Comparison of ENCODE assay signal across 7 mouse cellular contexts in genomic region chr5:34581671-34582313, GRCm38 (mm10). TPM values are rescaled to one million over a fixed set of nuclear protein-coding genes. Genes with fewer than 3 reads are reported as not detected.
DNase-seq lines count a peak whose midpoint lies in the region; ATAC-seq lines count a peak whose summit lies in the region.

No protein-coding gene starts in this region.

- DNase-seq in adrenal gland, postnatal 25 days, result peak; percentile 33
- DNase-seq in embryo, embryonic 10 days (ENCODE audit: low spot score), result peak; percentile 41
- peak; percentile 45 for DNase-seq in layer of hippocampus, adult 9-11 months
- peak; percentile 12 to 21 for DNase-seq in lung, adult 18-20 months
- peak; percentile 51 for DNase-seq in ovary, adult 18-20 months (ENCODE audit: low spot score)

- ATAC-seq in frontal cortex, adult (ENCODE audit: low TSS enrichment), result peak; percentile 95
- ATAC-seq in hematopoietic stem cell, adult 5-6 weeks (replicated peaks in 1 of 2; ENCODE audit: insufficient read depth in 1 of 2, low FRiP score in 2 of 2, low TSS enrichment in 1 of 2, low read depth in 1 of 2, poor library complexity in 2 of 2, severe bottlenecking in 2 of 2), result peak; percentile 36 to 49; a peak in 2 of 4 replicates

RNA-seq across cellular contexts. Expression of gene Add1, which starts 8.3 kb away (rescaled TPM):
- total RNA-seq in adrenal gland, postnatal 25 days (2021), result 139 and 181 TPM in 2 replicates
- 130 and 184 TPM in 2 replicates for total RNA-seq in hematopoietic stem cell, adult 5-6 weeks (2017)

RNA-seq across cellular contexts. Expression of gene Mfsd10, which starts 55.2 kb away (rescaled TPM):
- 39.1 and 40.4 TPM in 2 replicates for total RNA-seq in adrenal gland, postnatal 25 days (2021)
- total RNA-seq in hematopoietic stem cell, adult 5-6 weeks (2017), result 76.8 and 89.1 TPM in 2 replicates

RNA-seq across cellular contexts. Expression of gene Sh3bp2, which starts 56.2 kb away (rescaled TPM):
- 16.6 and 19.9 TPM in 2 replicates for total RNA-seq in adrenal gland, postnatal 25 days (2021)
- total RNA-seq in hematopoietic stem cell, adult 5-6 weeks (2017), result 22.6 and 23.4 TPM in 2 replicates

Comparison
In these comparisons a context has a peak if more than half of its experiments do, and no peak if none do; other contexts are left out.
1. Peak in every context shown above with its lines: DNase-seq and ATAC-seq.